Mouse (Mus musculus) lung, postnatal 14 days (tissue): ENCODE measurements at regions not wholly inside any gene's neighbourhood (a gene's known extent, or its start where the extent isn't known, plus 50 kb on each side); places are given as distances from the start of the nearest gene placed in this dataset.

ENCODE experiments used
- DNase-seq: peaks from one replicate; pipeline ENCODE4 v3.0.0; 2021

DNA sequence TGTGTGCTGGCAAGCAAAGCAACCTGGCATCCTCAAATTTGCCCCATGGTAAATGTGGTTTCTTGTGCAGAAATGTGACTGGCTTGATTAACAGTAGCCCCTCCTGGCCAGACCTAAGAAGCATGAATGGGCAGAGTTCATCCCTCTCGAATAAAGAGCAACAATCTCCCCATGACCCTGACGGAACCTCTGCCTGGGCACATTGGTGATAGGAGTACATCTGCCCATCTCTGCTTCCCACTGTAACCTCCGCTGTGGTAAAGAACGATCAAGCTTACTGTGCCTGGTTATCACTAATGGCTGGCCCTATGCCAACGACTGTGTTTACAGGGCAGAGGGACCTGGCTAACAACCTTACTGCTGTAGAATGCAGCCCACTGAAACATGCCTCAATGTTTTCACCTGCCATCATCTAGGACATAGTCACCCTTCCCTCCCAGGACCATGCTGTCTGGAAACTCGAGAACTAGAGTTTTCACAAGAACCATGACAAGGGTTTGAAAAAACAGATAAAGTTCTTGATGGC lies 69.6 kb upstream of the Tspan2 start:
- no peak for DNase-seq

DNA sequence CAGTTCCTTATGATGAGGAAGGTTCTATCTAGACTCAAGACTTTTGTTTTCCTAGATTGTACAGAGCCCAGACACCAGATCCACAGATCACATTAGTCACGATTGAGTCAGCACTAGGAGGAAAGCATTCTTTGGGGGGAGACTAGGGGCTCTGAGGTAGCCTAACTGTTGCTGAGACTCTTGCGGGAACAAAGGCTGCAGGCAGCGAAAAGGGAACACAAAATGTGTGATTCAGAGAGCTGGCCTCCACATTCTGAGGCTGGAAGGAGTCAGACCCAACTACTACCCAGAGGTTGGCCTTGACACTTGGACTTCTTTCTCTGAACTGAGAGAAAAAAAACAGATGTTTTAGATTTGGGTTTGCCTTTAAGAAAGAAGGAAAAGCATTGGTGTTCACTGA lies 66.5 kb upstream of the Tspan2 start:
- no peak for DNase-seq

DNA sequence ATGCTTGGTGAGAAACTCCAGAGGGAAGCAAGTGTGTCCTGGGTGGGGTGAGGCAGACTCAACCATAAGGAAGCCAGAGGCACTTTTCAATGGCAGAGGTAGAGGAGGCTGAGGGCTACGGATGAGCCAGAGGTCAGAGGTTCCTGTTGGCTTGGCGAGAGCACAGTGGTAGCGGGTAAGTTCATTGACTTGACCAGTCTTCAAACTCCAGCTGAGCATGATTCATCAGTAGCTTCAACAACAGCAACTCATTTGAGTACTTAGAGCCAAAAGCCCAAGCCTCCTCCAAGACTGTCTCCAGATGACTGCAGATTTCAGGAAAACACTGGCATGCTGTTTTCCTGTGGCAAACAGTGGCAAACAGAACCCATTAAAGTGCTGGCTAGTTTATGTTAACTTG lies 65.8 kb upstream of the Tspan2 start:
- no peak for DNase-seq

DNA sequence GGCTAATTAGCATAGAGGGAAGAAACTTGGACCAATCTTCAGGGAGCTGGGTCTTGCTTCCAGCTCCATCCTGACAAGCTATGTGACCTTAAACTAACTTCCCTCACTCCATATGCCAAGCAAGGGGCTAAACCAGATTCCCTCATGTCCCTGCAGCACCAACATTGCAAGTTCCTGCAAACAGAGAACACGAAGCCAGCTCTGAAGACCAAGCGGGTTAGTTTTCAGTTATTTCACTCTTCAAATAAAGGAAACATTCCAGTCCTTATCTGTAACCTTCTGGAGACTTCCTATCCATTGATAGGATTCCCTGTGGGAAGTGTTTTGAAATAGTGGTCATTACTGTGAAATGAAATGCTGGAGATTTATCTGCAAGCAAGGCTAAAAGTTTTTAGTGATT lies 64.4 kb upstream of the Tspan2 start:
- no peak for DNase-seq

DNA sequence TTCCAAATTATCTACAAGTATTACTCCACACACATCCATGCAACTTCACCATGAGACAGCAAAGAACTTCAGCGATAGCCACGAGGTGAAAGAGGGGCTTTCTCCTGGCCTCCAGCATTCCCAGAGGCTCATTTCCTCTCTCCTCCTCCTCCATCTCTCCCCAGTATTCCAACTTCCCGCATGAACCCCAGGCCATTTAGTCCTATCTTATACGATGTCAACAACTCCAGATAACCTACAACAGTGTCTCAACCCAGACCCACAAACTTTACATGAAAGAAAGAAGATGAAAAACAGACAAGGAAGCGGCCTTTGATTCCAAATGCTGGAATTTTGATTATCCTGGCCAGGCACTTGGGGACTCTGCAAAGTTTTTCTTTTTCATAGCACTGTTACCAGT lies 63.8 kb upstream of the Tspan2 start:
- DNase-seq = no peak

DNA sequence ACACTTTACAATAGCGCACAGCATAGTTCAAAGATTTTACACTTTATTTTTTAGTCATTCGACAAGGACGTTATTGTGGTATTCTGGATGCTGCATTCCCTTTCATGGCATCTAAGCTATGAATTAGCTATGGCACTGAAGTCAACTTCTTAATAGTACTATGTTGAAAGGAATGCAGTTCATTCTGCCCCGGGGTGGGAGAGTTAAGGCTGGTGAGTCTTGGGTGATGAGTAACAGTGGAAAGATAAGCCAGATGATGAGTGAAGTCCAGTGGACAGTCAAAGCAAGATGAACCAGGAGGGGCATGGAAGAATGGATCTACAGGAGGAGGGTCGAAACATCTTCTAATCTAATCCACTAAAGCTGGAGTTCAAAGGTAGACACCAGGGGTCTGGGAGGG lies 63.4 kb upstream of the Tspan2 start:
- DNase-seq = no peak

DNA sequence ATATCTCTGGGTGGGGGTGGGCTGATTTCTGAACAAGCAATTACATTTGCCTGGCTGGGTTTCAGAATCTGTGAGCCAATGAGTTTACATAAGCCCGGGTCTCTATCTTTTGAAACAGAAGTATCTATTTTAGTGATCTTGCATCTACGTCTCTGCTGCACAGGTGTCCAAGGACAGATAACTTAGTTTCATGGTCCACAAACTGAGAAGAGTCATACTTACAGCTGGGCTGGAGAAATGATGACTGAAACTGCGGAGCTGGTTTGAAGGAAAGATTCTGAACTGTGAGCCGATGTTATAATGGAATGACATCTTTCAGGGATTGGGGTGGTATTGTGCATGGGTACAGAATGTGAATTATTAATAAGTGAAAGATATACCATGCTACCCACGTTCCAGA lies 60.8 kb upstream of the Tspan2 start:
- no peak for DNase-seq

DNA sequence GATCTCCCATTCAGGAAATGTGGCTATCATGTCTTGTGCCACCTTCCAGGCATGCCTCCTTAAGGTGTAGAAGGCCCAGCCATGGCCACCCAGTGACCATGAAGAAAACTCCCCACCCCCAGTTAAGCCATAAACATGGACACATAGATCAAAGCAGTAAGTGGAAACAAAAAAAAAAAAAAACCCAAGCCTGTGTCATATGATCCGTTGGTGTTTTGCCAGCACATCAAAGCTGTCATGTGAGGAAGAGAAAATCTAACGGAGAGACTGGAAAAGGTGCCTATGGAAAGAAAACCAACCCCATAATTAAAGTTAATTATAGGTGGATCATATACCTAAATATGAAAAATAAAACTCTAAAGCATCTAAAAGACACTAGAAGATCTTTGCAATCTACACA lies 60.3 kb upstream of the Tspan2 start:
- DNase-seq = no peak

DNA sequence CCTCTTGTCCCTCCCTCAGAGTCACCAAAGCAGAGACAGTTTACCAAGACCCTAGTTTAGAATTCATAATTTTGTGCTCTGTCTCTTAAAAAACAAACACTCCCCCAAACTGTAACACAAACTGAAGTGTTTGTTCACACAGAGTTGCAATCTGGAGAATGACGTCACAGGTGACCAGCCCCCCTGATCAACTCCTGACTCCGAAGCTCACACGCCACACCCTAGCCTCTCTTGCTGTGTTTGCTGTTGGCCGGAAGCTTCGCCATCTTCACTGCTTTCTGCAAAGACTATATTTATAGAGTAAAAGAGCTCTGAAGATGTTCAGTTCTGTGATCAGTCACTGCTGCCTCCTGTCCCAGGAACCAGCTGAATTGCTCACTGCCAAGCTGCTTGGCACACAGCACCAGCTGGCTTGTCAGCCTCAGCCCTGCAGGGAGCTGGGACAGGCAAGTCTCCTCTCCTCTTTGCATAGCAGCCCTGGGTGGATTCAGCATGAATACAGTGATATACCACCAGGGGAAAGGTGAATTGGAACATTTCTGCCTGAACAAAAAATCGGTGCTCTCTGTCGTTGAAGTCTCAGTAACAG lies 57.3 kb upstream of the Tspan2 start:
- peak; percentile 13 for DNase-seq

DNA sequence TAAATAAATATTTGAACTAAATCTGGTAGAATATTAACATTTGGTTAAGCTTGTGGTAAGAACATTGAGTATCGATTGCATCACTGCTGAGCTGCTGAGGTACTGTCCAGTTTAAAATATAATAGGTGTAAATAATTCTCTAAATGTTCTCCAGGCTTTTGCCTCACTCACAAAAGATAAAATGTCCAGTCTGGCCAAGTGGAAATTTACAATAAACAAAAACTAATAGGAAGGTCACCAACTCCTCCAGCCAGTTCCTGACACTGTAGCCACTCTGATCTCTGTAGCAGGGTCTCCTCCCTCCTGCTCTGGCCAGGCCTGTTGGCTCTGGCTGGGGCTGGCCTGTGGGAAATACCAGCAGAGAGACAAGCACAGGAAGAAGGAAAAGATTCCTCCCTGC lies 55.8 kb upstream of the Tspan2 start:
- DNase-seq = no peak

DNA sequence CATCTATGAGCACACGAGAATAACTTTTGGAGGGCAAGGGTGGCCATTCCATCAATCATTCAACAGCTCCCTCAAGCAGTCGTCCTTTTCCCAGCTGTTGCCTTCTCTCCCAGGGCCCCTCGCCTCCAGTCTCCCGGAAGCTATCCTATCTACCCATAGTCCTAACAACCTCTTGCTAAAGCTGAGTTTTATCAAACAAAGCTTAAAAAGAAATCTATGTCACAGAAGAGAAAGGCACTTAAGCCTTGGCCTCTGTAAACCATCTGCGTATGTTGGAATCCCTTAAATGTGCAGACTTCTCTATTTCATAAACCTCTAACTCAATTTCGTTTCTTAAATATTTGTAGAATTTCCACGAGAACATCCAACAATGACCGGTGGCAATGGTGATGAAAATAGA lies 51.9 kb upstream of the Tspan2 start:
- DNase-seq = no peak

DNA sequence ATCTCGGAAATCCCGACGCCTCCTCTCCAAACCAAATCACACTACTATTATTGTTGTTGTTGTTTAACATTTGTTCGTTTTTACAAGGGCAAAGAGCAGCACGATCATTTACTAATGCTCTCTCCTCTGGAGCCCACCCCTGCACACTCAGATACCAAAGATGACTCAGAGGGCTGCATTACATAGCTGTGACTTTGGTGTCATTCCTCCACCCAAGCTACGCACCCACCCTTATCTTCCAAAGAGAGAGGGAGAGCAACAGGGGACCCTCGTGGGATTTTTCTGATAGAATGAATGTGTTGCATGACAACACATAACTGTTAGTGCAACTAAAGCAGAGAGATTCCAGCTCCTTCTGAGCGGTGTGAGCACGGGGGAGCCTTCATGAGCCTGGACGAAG lies 50.8 kb upstream of the Tspan2 start:
- DNase-seq = no peak
